Mouse (Mus musculus): Measurements from ENCODE around the gene Erp29. TPM values are rescaled to one million over a fixed set of nuclear protein-coding genes. Genes with fewer than 3 reads are reported as not detected.
A peak's percentile ranks its signal among the peaks of the same experiment; 100 is the strongest.

The Erp29 gene
- total and polyA plus RNA-seq, 2 experiments from 2014 or later, result 123 to 187 TPM

DNA sequence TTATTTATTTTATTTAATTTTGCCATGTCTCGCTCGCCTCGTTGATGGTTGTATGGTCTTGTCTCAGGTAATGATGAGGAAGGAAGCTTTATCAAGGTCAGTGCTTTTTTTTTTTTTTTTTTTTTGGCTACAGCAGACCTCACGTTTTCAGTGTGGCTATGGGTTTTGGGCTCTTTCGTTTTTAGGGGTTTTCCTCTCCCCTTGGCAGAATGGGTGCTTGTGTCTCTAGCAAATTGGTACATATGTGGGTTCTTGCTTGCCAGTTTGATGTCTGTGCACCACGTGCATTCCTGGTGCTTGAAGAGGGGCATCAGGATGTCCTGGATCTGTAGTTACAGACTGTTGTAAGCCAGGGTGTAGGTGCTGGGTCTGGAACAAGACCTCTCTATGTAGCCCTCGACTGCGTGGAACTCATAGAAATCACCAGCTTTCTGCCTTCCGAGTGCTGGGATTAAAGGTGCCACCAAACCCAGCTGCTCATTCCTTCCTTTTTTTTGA lies 53.3 kb downstream of the Erp29 start:
- Histone ChIP-seq H3K4me2 (ENCODE audit: low read depth) (peak overlapping the region; percentile 83), H3K27me3 (ENCODE audit: insufficient read depth, low read length) (no peaks in the 10 kb centered on the region), H3K27ac (ENCODE audit: low read depth, low read length) (no peak overlapping the region), H3K9me3 (ENCODE audit: low read length) (no peaks in the 10 kb centered on the region), H3K9ac (peak overlapping the region; percentile 87), H3K4me1 (ENCODE audit: insufficient read depth) (peaks cover 8% of the 10 kb centered on the region), H3K4me3 (ENCODE audit: low read depth, low read length) (peak overlapping the region; percentile 90), H3K36me3 (ENCODE audit: insufficient read depth) (peaks cover 13% of the 10 kb centered on the region; the same call in 1 of the 2 replicates)
- ATAC-seq, result no peak
- 57% methylated on average over 9 of the region's 9 CpGs for WGBS
- no peak for DNase-seq
- TF ChIP-seq CTCF (IDR thresholded peaks at IDR 0.05; ENCODE audit: low read depth), result no peak

DNA sequence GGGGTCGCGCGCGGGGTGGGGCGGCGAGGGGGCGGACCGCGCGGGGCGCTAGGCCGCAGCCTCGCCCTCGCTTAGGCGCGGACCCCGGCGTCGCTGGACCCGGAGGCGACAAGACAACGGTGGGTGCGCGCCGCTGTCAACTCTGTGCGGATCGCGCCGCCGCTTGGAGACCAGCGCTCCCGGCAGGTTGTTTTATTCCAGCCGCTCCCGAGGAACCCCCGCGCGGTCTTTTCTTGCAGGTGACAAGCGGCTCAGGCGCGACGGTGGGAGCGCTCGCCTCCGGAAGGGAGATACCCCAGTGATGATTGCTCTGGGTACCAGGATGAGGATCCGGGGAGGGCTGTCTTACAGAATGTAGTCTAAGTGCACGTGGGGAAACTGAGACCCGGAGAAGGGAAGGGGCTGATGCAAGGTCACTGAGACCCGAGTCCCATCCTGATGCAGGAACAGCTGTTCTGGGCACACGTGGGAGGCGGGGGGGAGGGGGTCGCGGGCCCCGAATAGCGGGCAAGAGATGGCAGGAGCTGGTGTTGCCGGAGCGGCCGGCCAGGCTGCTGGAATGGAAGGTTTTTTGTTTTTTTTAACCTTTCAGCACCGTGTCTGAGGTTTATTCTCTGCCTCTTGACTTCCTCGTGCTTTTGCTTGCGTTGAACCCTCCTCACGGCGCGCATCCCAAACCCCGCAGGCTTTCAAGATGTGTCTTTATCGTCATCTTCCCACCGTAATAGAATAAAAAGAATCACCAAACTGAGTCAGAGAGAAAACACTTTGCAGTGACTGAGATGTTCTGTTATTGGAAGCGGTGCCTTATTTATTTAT lies 54.0 kb downstream of the Erp29 start:
- peak; percentile 75 for ATAC-seq
- Histone ChIP-seq H3K27ac (ENCODE audit: low read depth, low read length) (peak overlapping the region; percentile 79), H3K36me3 (ENCODE audit: insufficient read depth) (peaks cover 10% of the 10 kb centered on the region; the same call in 1 of the 2 replicates), H3K9me3 (ENCODE audit: low read length) (no peaks in the 10 kb centered on the region), H3K4me3 (ENCODE audit: low read depth, low read length) (peak overlapping the region; percentile 90), H3K4me1 (ENCODE audit: insufficient read depth) (peaks cover 8% of the 10 kb centered on the region), H3K27me3 (ENCODE audit: insufficient read depth, low read length) (no peaks in the 10 kb centered on the region), H3K9ac (peak overlapping the region; percentile 87), H3K4me2 (ENCODE audit: low read depth) (peak overlapping the region; percentile 83)
- TF ChIP-seq CTCF (IDR thresholded peaks at IDR 0.05; ENCODE audit: low read depth), result no peak
- 2% methylated on average over 56 of the region's 67 CpGs for WGBS
- peak; percentile 58 for DNase-seq

DNA sequence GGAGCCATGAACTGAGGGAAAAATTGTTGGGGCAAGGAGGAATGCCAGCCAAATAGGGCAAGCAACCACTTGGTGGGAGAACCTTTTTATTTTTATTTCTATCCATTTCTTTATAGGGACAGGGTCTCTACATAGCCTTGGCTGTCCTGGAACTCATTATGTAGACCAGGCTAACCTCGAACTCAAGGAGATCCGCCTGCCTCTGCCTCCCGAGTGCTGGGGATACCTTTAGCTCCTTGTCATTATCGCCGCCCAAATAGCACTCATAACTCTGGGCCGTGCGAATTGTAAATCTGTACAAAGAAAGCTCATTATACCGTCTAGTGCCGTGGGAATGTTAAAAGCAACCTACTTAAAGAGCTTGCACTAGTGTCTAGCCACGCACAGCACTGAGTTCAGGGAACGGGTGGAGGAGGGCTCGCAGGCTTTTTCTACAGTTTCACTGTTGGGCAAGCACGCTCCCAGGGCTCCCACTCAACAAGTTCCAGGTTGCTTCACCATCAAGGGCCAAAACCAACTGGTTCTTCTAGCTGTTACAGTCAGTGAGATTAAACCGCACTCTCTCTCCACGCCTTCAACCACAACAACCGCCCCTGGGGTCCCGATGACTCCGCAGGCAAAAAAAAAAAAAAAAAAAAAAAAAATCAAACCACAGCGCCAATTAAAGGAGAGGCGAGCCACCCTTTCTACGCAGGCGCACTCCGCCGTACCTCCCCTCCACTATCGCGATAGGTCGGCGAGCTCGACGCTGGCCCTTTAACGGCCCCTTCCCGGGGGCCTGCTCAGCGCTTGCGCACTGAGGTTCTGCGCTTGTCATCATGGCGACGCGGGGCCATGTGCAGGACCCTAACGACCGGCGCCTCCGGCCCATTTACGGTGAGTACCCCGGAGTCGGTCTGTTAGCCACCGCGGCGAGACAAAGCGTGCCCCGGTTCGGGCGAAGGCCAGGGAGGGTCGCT lies 54.8 kb downstream of the Erp29 start, which contains the start of gene Naa25:
Gene Naa25 (plus strand): TSS at position 750 of the 959 bp plus-strand sequence.
- no peaks in the 10 kb centered on the region for H3K9me3 ChIP-seq (ENCODE audit: low read length)
- peak within 1 kb of the TSS; percentile 83 for H3K4me2 ChIP-seq (ENCODE audit: low read depth)
- peak within 1 kb of the TSS; percentile 79 for H3K27ac ChIP-seq (ENCODE audit: low read depth, low read length)
- peaks cover 5% of the 10 kb centered on the region; the same call in 1 of the 2 replicates for H3K36me3 ChIP-seq (ENCODE audit: insufficient read depth)
- DNase-seq (peak; percentile 99), ATAC-seq (peak; percentile 98)
- peak within 1 kb of the TSS; percentile 87 for H3K9ac ChIP-seq
- H3K4me3 ChIP-seq (ENCODE audit: low read depth, low read length), result peak within 1 kb of the TSS; percentile 90
- H3K27me3 ChIP-seq (ENCODE audit: insufficient read depth, low read length), result no peaks in the 10 kb centered on the region
- TF ChIP-seq CTCF (IDR thresholded peaks at IDR 0.05; ENCODE audit: low read depth), result no peak
- WGBS, result 9% methylated on average over 53 of the region's 53 CpGs
- peaks cover 8% of the 10 kb centered on the region for H3K4me1 ChIP-seq (ENCODE audit: insufficient read depth)

DNA sequence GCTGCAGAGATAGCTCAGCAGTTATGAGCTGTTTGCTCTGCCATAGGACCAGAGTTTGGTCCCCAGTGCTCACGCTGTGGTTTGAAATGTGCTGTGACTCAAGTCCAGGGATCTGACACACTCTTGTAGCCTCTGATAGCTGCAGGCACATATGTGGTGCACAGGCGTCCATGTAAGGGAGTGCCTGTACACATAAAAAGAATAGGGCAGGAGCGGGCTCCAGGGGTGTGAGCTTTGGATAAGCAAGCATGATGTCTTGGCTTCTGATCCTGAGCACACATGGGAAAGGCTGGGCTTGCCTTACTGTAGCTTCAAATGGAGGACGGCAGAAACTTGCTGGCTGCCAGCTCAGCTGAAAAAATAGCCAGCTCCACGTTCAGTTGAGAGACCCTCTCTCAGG lies 56.7 kb downstream of the Erp29 start:
- Histone ChIP-seq H3K27me3 (ENCODE audit: insufficient read depth, low read length) (no peaks in the 10 kb centered on the region), H3K4me1 (ENCODE audit: insufficient read depth) (peaks cover 8% of the 10 kb centered on the region), H3K4me3 (ENCODE audit: low read depth, low read length) (no peak overlapping the region), H3K9ac (no peak overlapping the region), H3K27ac (ENCODE audit: low read depth, low read length) (no peak overlapping the region), H3K4me2 (ENCODE audit: low read depth) (no peak overlapping the region), H3K9me3 (ENCODE audit: low read length) (no peaks in the 10 kb centered on the region), H3K36me3 (ENCODE audit: insufficient read depth) (no peaks in the 10 kb centered on the region)
- WGBS, result 82% methylated on average over 5 of the region's 5 CpGs
- DNase-seq, result no peak
- ATAC-seq, result no peak
- no peak for TF ChIP-seq CTCF (IDR thresholded peaks at IDR 0.05; ENCODE audit: low read depth)

DNA sequence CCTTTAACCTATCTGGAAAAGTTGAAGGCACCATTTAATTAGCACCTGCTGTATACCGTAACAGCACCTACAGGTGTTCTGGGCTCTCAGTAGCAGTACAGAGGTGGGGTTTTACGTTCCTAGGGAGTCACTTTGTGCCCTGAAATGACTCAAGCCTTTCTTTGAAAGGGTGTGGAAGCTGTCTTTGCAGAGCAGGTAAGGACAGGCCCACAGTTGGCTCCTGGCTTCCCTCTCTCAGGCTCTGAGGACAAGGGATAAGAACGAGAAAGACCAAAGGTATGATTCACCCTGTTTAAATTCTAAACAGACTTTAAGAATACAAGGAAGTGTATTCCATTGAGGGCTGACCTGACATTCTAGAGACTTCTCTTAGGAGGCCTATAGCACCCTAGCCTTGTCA lies 58.9 kb downstream of the Erp29 start:
- DNase-seq (no peak), ATAC-seq (no peak)
- Histone ChIP-seq H3K4me3 (ENCODE audit: low read depth, low read length) (no peak overlapping the region), H3K9ac (no peak overlapping the region), H3K27me3 (ENCODE audit: insufficient read depth, low read length) (no peaks in the 10 kb centered on the region), H3K4me1 (ENCODE audit: insufficient read depth) (no peaks in the 10 kb centered on the region), H3K9me3 (ENCODE audit: low read length) (no peaks in the 10 kb centered on the region), H3K36me3 (ENCODE audit: insufficient read depth) (no peaks in the 10 kb centered on the region), H3K27ac (ENCODE audit: low read depth, low read length) (no peak overlapping the region), H3K4me2 (ENCODE audit: low read depth) (no peak overlapping the region)
- no peak for TF ChIP-seq CTCF (IDR thresholded peaks at IDR 0.05; ENCODE audit: low read depth)
- 82% methylated on average over 3 of the region's 3 CpGs for WGBS

DNA sequence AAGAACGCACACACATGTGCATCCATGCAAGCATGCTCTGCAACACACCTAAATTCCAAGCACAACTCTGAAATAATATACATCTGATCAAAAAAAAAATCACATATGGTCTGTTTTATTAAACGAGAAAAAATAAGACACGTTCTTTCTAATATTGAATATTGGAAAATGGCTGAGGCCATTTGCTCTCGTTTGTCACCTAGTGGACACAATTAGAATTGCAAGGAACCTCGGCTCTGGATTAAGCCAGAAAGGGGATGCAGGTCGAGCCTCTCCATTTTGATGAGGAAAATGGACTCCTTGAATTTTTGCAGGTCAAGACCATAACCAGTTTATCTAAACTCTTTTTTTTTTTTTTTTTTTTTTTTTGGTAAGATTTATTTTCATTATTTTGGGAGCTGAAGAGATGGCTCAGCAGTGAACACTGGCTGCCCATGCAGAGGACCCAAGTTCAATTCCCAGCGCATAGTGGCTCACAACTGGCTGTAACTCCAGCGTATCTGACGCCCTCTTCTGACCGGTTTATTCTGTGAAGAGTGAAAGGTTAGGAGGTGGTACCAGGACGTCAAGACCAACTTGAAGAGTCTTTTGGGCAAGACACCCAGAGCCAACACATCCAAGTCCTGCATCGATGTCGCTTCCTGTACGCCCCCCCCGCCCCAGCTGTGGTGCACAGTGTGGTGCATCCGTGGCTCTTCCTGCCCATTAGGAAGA lies 59.5 kb downstream of the Erp29 start:
- peak; percentile 80 for TF ChIP-seq CTCF (IDR thresholded peaks at IDR 0.05; ENCODE audit: low read depth)
- Histone ChIP-seq H3K36me3 (ENCODE audit: insufficient read depth) (no peaks in the 10 kb centered on the region), H3K9me3 (ENCODE audit: low read length) (no peaks in the 10 kb centered on the region), H3K9ac (no peak overlapping the region), H3K27ac (ENCODE audit: low read depth, low read length) (no peak overlapping the region), H3K4me3 (ENCODE audit: low read depth, low read length) (no peak overlapping the region), H3K4me2 (ENCODE audit: low read depth) (no peak overlapping the region), H3K4me1 (ENCODE audit: insufficient read depth) (no peaks in the 10 kb centered on the region), H3K27me3 (ENCODE audit: insufficient read depth, low read length) (no peaks in the 10 kb centered on the region)
- ATAC-seq (no peak), DNase-seq (peak; percentile 59)
- 52% methylated on average over 16 of the region's 16 CpGs for WGBS

Data from forebrain, postnatal 0 days (tissue).